Mouse (Mus musculus) B cell, adult 2 months (primary cell): ENCODE data around the gene Znrd1as.
"Not testable (repeated sequence)": the region's sequence is repeated elsewhere in the genome, so short reads cannot be mapped to it uniquely, and the experiment has no call there.

ENCODE experiments used
- DNase-seq, 2 experiments: peaks; one replicate each; pipeline ENCODE4 v3.0.0; 2022

Znrd1as gene

DNA sequence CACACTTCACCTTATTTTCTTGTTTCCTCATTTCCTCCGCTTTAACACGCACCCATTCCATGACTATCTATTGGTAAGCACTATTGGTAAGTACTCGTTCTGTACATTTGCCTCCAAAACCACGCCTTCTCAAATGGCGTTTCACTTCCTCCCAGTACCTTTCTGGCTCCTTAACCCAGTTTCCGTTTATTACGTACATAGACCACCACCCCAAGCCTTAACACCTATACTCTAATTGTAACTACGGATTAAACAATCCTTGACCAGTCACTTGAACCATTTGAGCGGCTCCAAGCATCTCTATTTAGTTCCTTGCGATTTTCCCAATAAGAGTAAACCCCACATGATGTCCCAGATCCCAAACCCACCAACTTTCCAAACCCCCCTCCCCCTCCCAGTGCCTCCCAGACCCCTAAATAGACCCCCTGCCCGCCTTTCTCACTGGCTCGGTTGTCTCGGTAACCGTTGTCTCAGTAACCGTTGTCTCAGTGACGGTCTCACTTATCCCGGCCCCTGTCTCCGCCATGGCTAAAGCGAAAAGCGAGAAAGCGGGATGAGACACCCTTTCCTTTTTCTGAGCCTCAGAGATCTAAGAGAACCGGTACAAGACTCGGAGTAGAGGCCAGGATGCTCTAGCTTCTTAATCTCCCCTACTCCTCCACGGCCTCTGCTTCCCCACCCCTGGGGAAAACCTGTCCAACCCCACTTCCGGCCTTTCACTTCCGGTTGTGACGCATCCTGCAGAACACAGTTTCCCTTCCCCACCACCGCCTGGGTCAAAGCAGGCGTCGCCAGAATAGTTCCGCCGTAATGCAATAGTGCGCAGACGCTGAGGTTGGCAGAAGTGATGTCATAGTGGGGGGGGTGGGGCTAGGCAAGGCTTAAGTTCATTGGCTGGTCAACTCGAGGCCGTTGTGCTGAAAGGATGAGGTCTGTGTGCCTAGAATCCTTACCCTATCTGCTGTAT is 7.1 kb upstream of the Znrd1as start, which contains the start of gene Ppp1r11:
Gene Ppp1r11 (minus strand): TSS at position 761 of the 967 bp plus-strand sequence.
- DNase-seq, result peak; percentile 97

DNA sequence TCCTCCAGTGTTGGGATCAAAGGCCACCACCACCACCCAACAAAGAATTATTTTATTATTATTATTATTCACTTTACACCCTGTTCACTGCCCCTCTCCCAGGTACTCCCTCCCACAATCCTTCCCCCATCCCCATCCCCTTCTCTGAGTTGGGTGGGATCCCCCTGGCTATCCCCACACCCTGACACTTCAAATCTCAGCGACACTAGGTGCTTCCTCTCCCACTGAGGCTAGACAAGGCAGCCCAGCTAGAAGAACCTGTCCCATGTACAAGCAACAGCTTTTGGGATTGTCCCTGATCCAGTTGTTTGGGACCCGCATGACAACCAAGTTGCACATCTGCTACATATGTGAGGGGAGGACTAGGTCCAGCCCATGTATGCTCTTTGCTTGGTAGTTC is 5.8 kb upstream of the Znrd1as start:
- no peak for DNase-seq

DNA sequence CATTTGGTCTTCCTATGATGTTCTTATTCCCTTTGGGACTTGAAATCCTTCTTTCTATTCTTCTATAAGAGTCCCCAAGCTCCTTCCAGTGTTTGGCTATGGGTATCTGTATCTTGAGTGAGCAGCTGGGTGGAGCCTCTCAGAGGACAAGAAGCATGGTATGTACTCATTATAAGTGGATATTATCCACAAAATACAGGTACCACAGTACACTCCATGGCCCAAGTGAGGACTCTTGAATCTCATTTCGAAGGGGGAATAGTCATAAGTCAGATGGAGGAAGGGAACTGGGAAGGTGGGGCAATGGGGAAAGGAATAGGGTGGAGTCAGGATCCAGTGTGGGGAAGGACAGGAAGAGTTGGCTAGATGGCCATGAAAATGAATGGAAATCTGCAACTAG is 5.3 kb upstream of the Znrd1as start:
- no peak for DNase-seq

DNA sequence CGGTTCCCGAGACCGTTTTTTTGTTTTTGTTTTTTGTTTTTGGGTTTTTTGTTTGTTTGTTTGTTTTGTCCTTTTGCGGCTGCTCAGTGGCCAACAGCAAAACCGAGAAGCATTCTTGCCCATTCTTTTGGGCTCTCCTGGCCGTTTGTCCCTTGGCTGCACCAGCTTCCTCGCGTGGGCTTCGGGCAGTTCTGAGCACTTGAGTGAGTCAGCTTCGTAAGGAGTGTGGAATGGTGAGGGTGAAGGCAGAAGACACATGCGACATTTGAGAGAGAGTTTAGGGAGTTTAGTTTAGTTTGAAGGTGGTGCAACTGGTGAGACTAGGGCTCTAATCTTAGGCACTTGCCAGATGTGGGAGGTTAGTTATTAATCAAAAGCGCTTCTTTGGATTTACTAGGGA is 492 bp downstream of the Znrd1as start:
- DNase-seq, result no peak

DNA sequence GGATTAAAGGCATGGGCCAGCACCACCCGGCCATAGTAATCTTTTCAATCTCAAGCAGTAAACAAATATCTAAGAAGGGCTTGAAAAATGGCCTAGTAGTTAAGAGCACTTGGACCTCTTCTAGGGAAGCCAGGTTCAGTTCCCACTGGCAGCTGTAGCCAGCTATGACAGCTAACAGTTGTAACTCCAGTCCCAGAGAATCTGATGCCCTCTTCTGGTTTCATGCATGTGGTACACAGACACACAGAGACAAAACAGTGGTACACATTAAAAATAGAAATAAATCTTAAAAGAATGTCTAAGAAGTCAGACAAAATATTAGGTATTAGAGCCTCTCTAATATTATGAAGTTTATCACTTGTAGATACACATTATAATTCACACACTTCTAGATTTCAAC is 2.7 kb downstream of the Znrd1as start:
- DNase-seq, result no peak

DNA sequence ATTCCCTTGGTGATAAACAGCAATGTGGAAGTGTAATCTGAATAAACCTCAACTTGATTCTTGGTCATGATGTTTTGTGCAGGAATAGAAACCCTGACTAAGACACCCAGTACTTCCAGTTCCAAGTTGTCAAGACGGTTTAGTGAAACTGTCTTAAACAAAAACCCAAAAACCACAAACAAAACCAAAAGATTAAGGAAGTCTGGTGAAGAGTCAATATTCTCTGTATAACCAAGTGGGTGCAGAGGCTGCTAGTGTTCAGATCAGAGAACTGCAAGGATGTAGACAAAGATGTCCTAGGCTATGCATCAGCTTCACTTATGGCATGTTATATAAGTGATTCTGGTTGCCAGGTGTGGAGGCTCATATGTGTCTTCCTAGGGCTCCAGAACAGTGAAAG is 8.5 kb downstream of the Znrd1as start:
- no peak for DNase-seq

DNA sequence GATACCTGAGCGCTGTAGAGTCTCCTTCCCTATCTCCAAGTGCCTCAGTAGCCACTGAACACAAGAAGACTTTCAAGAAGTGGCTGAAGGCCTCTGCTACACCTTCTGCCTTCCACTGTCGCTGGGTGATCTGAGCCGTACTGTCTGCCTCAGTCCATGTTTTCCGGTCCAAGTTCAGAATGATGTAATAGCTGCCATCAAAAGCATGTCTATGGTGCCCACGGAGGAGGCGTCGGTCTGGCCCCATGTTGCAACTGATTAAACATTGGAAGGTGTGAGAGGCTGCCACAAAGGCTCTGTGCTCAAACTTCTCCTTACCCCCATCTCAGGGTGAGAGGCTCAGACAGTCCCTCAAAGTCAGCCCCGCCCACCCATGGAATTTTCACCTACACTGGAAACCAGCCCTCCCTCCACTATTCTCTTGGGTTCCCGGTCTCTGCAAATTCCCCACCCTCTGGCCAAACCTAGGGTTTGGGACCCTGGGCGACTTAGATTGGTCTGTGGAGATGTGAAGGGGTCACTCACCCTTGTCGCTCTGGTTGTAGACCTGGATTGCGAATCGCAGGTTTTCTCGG is 12.0 kb downstream of the Znrd1as start:
- no peak for DNase-seq

DNA sequence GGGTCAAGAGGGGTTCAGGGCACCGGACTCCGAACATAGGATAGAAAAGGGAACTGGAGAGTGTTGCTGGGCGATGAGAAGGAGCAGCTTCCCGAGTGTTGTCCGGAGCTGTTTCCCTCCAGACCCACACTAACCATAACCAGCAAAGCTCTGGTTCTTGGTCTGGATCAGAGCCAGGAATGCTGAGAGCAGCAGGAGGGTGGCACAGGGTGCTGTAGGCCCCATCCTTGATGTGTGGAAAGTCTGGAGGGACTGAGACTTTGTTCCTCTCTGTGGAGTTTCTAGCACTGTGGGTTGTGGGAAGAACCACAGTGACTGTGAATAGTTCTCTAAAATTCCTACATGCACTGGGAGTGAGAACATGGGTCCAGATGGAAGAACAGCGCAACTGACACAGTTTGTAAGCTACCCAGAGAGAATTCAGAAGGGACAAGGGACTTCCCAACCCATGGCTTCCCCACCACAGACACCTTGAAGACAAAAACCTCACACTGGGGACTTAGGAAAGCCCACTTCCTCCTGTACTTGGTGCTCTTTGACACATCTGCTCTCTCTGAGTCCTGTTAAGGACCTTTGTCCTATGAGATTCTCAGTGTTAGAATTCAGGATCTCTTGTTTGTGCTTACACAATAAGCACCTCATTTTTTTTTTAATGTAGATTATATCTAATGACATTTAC is 12.9 kb downstream of the Znrd1as start:
- no peak for DNase-seq

DNA sequence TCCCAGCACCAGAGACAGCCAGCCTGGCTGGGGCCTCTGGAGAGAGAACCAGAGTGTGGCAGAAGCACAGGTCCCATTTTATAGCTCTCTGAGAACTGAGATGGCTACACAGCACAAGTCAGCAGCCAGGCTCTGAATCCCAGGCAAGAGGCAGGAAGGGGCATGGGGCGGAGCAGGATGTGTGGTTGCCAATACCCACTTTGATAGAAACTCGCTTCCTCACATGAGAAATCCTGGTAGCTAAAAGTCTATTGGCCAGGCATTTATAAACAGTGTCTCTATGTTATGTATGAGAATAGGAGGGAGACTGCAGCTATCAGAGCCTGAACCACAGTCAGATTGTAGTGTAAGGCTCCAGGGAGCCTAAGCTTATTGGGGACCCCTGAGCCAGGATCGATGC is 14.4 kb downstream of the Znrd1as start:
- no peak for DNase-seq

DNA sequence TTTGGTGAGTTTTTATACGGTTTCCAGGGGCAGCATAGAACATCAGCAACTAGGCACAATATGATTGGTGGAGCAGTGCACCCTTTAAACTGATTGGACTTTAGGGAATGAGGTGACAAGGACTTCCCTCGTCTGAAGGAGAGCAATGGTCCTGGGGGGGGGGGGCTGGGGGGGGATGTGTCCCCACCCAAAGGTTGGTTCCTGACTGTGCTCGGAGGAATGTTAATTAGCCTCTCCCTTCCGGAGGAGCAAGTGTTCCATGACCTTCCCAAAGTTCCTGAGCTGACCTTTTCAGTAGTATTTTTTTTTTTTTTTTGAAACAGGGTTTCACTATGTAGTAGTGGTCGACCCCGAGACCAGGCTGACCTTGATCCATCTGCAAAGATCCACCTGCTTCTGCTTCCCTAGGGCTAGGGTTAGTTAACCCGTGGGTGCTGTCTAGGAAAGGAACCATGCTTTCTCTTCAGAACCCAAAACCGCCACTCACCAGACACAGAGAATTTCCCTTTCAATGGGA is 14.9 kb downstream of the Znrd1as start:
- DNase-seq, result no peak

DNA sequence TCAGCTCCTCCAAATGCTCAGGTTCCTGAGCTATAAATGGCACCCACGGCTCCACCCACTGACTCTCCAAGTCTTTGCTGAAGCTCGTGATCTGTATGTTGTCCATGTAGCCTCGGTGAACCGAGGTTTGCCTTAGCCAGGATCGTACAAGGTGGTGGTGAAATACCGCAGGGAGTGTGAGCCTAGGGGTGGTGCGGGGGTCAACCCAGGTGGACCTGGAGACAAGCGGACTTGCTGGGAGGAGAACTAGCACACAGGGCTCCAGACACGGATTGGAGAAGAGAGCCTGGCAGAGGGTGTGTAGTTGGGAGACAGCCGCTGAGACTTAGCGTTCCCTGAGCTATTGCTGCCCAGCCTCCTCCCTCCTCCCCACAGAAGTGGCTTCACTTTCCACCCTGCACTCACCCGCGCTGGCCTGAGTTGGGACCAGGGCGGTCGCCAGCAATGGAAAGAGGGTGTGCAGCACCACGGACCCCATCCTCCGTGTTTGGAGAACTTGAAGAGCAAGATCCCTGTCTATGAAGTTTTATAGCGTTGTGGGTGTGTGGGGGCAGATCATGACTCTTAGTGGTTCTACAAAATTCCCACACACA is 22.9 kb downstream of the Znrd1as start, which contains the start of gene 2410137M14Rik:
Gene 2410137M14Rik (minus strand): TSS at position 17 of the 593 bp plus-strand sequence.
- DNase-seq, result no peak

DNA sequence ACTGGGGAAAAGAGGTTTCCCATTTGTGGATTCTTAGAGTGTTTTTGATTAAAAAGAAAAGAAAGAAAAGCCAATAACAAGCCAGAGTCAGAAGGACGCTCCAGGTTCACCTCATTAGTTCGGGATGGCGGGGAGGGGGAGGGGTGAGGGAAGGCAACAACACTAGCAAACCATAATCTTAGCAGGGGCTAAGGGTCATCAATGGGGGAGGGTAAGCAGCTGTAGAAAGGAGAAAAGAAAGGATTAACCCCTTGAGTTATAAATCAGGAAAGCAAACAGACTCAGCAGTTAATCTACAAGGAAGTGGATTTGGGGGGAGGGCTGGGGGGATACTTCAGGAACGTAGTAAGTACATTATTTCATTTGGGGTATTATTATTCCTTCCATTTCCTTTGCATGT is 23.5 kb downstream of the Znrd1as start:
- no peak for DNase-seq

DNA sequence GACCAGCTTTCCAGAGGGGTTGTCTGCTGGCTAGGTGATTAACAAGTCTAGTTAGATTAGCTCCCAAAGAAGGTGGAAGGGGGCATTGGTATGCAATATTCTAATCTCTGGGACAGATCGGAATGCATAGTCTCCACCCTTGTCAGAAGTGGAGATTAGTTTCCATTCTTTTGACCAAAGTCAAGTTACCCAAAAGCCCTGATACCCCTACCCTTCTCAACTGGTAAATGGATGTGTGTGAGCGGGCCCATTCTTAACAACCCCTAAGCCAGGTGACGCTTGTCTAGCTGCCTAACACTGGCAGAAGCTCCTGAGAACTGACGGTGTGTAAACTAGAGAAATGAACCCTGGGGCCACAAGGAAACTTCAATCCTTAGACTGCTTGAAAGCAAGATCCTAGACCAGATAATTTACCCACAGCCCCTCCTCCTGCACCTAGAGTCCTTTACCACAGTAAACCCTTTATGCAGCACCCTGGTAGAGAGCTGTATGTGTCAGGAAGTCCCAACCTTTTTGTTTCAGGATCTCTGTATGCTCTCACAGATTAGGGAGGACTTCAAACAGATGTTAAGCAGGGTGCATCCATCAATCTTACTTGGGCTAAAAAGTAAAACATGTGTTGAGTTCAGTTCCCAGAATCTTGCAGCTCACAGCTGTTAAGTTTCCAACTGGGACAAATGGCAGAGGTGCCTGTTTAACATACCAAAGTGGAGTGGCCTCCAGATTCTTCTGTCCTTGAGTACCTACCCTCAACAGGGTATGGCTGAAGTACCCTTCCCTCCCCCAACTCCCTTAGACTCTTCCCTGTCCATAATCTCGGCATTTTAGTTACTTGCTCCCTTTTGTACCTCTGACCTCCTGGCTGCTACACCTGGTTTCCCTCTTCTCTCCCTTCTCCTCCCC is 24.1 kb downstream of the Znrd1as start:
- no peak for DNase-seq

DNA sequence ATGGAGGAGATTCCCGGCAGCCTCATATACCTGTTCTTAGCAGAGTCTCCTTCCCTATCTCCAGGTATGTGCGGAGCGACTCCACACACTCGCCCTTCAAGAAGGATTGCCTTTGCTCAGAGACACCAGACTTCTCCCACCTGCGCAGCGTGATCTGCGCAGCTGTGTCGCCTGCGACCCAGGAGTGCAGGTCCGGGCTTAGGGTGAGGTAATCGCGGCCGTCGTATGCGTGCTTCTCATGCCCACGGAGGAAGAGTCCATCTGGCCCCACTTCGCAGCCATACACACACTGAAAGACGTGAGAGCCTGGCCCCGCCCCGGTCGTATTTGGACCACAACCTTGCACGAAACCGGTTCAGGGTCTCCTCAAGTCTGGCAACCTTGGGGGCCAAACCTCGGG is 30.1 kb downstream of the Znrd1as start:
- DNase-seq, result no peak

DNA sequence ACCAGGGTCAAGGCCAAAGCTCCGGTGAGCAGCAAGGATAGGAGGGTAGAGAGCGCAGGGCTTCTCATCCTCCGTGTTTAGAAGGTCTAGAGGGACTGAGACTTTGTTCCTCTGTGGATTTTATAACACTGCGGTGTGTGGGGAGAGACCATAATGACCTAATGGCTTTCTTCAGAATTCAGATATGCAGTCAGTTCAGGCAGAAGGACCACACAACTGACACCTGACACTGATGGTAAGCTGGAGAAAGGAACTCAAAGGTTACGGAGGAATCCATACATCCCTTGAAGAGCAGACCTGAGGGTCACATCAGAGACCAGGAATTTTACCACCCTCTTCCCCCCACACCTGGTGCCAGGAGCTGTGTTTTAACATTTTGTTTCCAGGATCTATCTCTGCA is 31.0 kb downstream of the Znrd1as start, which contains the start of gene H2-M5:
Gene H2-M5 (minus strand): TSS at position 101 of the 400 bp plus-strand sequence.
- DNase-seq, result no peak

DNA sequence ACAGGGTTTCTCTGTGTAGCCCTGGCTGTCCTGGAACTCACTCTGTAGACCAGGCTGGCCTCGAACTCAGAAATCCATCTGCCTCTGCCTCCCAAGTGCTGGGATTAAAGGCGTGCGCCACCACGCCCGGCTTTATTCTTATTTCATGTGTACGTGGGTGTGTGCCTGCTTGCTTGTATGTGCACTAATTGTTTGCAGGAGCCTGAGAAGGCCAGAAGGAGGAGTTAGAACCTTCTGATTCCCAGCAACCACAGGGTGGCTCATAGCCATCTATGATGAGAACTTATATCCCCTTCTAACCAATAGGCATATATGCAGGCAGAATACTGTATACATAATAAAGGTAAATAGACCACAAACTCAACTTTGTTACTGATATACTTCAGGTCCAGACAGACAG is 32.2 kb downstream of the Znrd1as start:
- not testable (repeated sequence) for DNase-seq

DNA sequence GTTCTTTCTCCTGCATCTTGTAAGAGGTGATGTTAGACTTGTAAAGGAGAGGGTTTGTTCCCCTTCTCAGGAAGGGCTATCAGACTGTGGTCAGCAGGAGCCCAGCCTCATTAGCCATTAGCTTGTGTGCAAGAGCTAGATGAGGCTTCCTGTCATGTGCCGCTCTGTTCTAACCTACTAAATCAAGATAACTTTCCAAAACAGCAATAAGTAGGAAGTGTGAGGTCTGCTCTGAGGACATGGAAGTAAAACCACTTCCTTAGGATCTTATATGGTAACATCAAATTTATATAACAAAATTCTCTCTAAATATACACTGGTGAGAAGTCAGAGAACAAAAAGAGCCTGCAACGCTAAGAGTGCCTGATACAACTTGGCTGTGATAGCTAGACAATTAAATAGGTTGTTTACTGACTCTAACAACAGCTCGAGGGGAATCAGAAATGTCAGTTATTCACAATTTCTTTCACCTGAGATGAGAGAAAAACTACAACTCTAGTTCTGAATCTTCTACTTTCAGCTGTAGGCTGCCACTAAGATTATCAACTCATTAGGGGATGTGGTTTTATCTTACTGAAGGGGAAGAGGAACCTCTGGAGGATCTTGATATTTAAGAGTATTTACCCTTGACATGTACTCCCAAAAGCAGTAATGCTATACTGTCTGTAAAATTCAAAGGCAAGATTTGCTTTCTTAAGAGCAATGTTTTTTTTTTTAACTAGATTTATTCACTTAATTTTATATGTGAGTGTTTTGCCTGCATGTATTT is 34.1 kb downstream of the Znrd1as start:
- no peak for DNase-seq

DNA sequence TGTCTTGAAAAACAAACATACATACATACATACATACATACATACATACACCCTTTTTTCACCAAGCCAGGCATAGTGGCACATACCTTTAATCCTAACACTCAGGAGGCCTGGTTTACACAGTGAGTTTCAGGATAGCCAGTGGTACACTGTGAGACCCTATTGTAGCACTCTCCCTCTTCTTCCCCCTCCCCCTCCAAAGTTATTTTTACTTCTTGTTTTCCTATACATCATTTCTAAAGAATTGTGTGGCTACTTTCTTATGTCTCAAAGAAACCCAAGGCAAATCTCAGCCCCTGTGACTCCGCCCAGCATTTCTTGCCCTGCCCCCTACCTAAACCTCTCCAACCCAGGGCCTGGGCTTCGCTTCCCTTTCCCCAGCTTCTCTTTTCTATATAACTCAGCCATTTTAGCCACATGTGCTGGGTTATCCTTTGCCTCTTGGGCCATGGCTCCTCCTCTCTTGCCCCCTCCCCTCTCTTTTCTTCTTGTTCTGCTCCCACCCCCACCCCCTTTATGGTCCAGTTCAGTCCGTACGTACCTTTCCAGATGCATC is 35.5 kb downstream of the Znrd1as start:
- no peak for DNase-seq

DNA sequence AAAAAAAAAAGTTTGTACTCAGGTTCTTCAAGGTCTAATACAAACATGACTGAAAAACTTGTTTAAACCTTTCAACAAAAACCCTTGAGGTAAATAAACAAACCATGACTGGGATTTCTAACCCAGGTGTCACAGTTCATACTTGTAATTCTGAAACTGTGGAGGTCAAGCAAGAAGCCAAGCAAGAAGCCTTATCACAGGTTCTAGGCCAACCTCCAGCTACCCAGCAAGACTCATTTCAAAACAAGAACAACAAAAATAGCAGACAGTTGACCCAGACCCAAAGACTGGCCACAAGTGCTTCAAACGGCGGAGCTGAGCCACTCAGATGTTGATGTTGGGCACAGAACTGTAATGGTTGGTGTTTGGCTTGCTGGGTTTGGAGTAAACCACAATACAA is 36.1 kb downstream of the Znrd1as start:
- DNase-seq, result no peak

DNA sequence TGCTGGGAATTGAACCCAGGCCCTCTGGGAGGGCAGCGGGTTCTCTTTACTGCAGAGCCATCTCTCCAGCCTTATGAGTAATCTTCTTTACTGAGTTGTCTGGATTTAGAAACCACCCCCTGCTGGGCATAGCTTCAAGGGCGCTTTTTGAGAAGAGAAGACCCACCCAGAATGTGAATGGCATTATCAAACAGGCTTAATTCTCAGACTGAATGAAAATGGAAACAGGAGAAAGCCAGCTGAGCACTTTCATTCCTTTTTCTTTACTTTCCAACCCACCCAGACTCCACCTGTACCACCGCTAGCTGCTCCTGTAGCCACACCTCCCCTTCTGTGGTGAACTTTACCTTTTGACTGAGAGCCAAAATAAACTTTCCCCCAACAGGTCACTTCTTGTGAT is 37.1 kb downstream of the Znrd1as start:
- DNase-seq, result no peak
